Comparison of ENCODE assay signal across 22 mouse cellular contexts in genomic region chr16:18723186-18723843, GRCm38 (mm10). TPM values are rescaled to one million over a fixed set of nuclear protein-coding genes. Genes with fewer than 3 reads are reported as not detected.
"Had no signal": no experiment of that assay in that cellular context is flagged by ENCODE, and none has a peak within 500 bp of the region (broad histone marks: within the 10 kb centered on the region; RNA-seq: fewer than 3 reads in every experiment).

No protein-coding gene starts in this region.

- H3K27ac ChIP-seq: kidney, postnatal 0 days; limb, embryonic 12.5 days; limb, embryonic 15.5 days; liver, embryonic 14.5 days; macrophage; midbrain, embryonic 12.5 days; midbrain, embryonic 15.5 days; neural tube, embryonic 13.5 days; stomach, embryonic 15.5 days had no signal

- H3K4me2 ChIP-seq: limb, embryonic 12.5 days; limb, embryonic 15.5 days; liver, embryonic 11.5 days; midbrain, embryonic 12.5 days; midbrain, embryonic 15.5 days; neural tube, embryonic 13.5 days; stomach, embryonic 15.5 days had no signal

- H3K9ac ChIP-seq: limb, embryonic 12.5 days; limb, embryonic 15.5 days; liver, embryonic 14.5 days; liver, postnatal 0 days; midbrain, embryonic 12.5 days; midbrain, embryonic 15.5 days; neural tube, embryonic 13.5 days; stomach, embryonic 15.5 days had no signal

- H3K36me3 ChIP-seq: limb, embryonic 12.5 days; limb, embryonic 15.5 days; midbrain, embryonic 12.5 days; midbrain, embryonic 15.5 days; neural tube, embryonic 13.5 days; stomach, embryonic 15.5 days had no signal

- H3K4me3 ChIP-seq: limb, embryonic 12.5 days; limb, embryonic 15.5 days; midbrain, embryonic 12.5 days; midbrain, embryonic 15.5 days; myocyte; neural tube, embryonic 13.5 days; stomach, embryonic 15.5 days had no signal

- ATAC-seq: intestine, postnatal 0 days; liver, postnatal 0 days; midbrain, embryonic 15.5 days had no signal

- DNase-seq: kidney, adult 2 months; kidney, postnatal 25 days; liver, postnatal 0 days; retina, postnatal 1 day; right cerebral cortex, postnatal 25 days; spleen, adult 18-20 months; thymus, postnatal 25 days had no signal

- H3K9me3 ChIP-seq: limb, embryonic 12.5 days; limb, embryonic 15.5 days; midbrain, embryonic 12.5 days; midbrain, embryonic 15.5 days; neural tube, embryonic 13.5 days; stomach, embryonic 15.5 days had no signal

- H3K4me1 ChIP-seq: limb, embryonic 12.5 days; limb, embryonic 15.5 days; midbrain, embryonic 12.5 days; midbrain, embryonic 15.5 days; neural tube, embryonic 13.5 days; stomach, embryonic 15.5 days had no signal

- H3K27me3 ChIP-seq: limb, embryonic 12.5 days; midbrain, embryonic 12.5 days; midbrain, embryonic 15.5 days; neural tube, embryonic 13.5 days; stomach, embryonic 15.5 days had no signal

RNA-seq across cellular contexts. Expression of gene Cldn5, which starts 53.3 kb away (rescaled TPM):
- total RNA-seq: megakaryocyte, adult 5-6 weeks; monocyte, adult 5-6 weeks; neutrophil, adult 5-6 weeks had no signal
- polyA plus RNA-seq: macrophage had no signal
